Mouse (Mus musculus) limb, embryonic 10.5 days (tissue): ENCODE data around the gene BC052040. TPM values are rescaled to one million over a fixed set of nuclear protein-coding genes. Genes with fewer than 3 reads are reported as not detected.

Experiments
- DNase-seq: peaks from one replicate; pipeline ENCODE4 v3.0.0-alpha.2; 2017; ENCODE audit warnings: low spot score
- H3K27ac ChIP-seq: fragments of 300-500 bp; sonication (generic); 2 replicates; pipeline ENCODE4 v1.5.1; 2016; ENCODE audit warnings: mild to moderate bottlenecking
- H3K27me3 ChIP-seq: fragments of 300-500 bp; sonication (generic); 2 replicates; pipeline ENCODE4 v1.6.1; 2016; ENCODE audit warnings: low read depth, mild to moderate bottlenecking; ENCODE audit not compliant: poor library complexity, severe bottlenecking
- H3K36me3 ChIP-seq: fragments of 300-500 bp; sonication (generic); 2 replicates; pipeline ENCODE4 v1.6.1; 2016; ENCODE audit warnings: mild to moderate bottlenecking, moderate library complexity
- H3K4me1 ChIP-seq: fragments of 300-500 bp; sonication (generic); 2 replicates; pipeline ENCODE4 v1.6.1; 2016
- H3K4me3 ChIP-seq: fragments of 300-500 bp; sonication (generic); 2 replicates; pipeline ENCODE4 v1.5.1; 2016; ENCODE audit warnings: mild to moderate bottlenecking, moderate library complexity
- H3K9me3 ChIP-seq: fragments of 300-500 bp; sonication (generic); replicated peaks from 2 replicates; pipeline ENCODE4 v1.6.1; 2016; ENCODE audit warnings: mild to moderate bottlenecking
- WGBS: fragments of 180-500 bp; shearing (Covaris S2); methylation state at CpG from one replicate; pipeline ENCODE4 v1.1.7; 2016; 5-methylcytosine and 5-hydroxymethylcytosine counted together
- polyA plus RNA-seq: library from polyadenylated mRNA; unstranded; fragments of >200 nt; fragmentation: Nextera tagmentation; extraction: Ambion mirVana; gene quantifications from 2 replicates; pipeline ENCODE4 v1.2.1, GENCODE M21; 2016

Gene BC052040
- polyA plus RNA-seq: 18.0 and 19.0 TPM in 2 replicates

GRCm38 (mm10) chr2:115581241-115581988 is at the start of gene BC052040:
BC052040 (plus strand) TSS chr2:115581716.
- peak within 1 kb of the TSS; percentile 86 for H3K27ac ChIP-seq
- under 1% methylated on average over 41 of the region's 41 CpGs for WGBS

GRCm38 (mm10) chr2:115538009-115538690 is 43.4 kb upstream of the BC052040 start:
- WGBS: 44% methylated on average over 13 of the region's 13 CpGs
- DNase-seq: no peak
- Histone ChIP-seq H3K36me3 (no peaks in the 10 kb centered on the region), H3K4me3 (no peak overlapping the region), H3K27me3 (no peaks in the 10 kb centered on the region), H3K9me3 (no peaks in the 10 kb centered on the region), H3K4me1 (peaks cover 49% of the 10 kb centered on the region), H3K27ac (peak overlapping the region; percentile 62)

More at GRCm38 (mm10) chr2:115581241-115581988, at the start of gene BC052040:
- Histone ChIP-seq H3K4me3 (peak within 1 kb of the TSS; percentile 73), H3K9me3 (no peaks in the 10 kb centered on the region), H3K4me1 (peaks cover 43% of the 10 kb centered on the region), H3K27me3 (no peaks in the 10 kb centered on the region), H3K36me3 (no peaks in the 10 kb centered on the region)
- DNase-seq: peak; percentile 91

GRCm38 (mm10) chr2:115538691-115539283 is 42.7 kb upstream of the BC052040 start:
- no peak for DNase-seq
- H3K4me3 ChIP-seq: no peak overlapping the region
- H3K36me3 ChIP-seq: no peaks in the 10 kb centered on the region
- no peaks in the 10 kb centered on the region for H3K9me3 ChIP-seq
- 39% methylated on average over 5 of the region's 5 CpGs for WGBS
- H3K4me1 ChIP-seq: peaks cover 52% of the 10 kb centered on the region
- H3K27me3 ChIP-seq: no peaks in the 10 kb centered on the region
- peak overlapping the region; percentile 62 for H3K27ac ChIP-seq

GRCm38 (mm10) chr2:115539731-115540130 is 41.8 kb upstream of the BC052040 start:
- Histone ChIP-seq H3K27ac (0 out of 2 replicates have a peak overlapping the region, but pooled peaks have one; percentile 19), H3K36me3 (no peaks in the 10 kb centered on the region), H3K27me3 (0 out of 2 replicates have a peak, but pooled peaks cover 4% of the 10 kb centered on the region), H3K9me3 (no peaks in the 10 kb centered on the region), H3K4me1 (peaks cover 52% of the 10 kb centered on the region), H3K4me3 (no peak overlapping the region)
- WGBS: 94% methylated on average over 5 of the region's 5 CpGs
- DNase-seq: no peak

- Histone ChIP-seq H3K9me3 (no peaks in the 10 kb centered on the region), H3K27ac (peak overlapping the region; percentile 71), H3K36me3 (no peaks in the 10 kb centered on the region), H3K4me1 (peaks cover 49% of the 10 kb centered on the region), H3K4me3 (peak overlapping the region; percentile 10; the same call in 1 of the 2 replicates), H3K27me3 (peaks cover 8% of the 10 kb centered on the region; the same call in 1 of the 2 replicates)
- peak; percentile 61 for DNase-seq
- WGBS: 18% methylated on average over 11 of the region's 11 CpGs
Measured at GRCm38 (mm10) chr2:115542401-115543123, 39.0 kb upstream of the BC052040 start.

- H3K36me3 ChIP-seq: no peaks in the 10 kb centered on the region
- H3K9me3 ChIP-seq: no peaks in the 10 kb centered on the region
- 54% methylated on average over 4 of the region's 4 CpGs for WGBS
- no peak for DNase-seq
- peaks cover 8% of the 10 kb centered on the region; the same call in 1 of the 2 replicates for H3K27me3 ChIP-seq
- no peak overlapping the region for H3K4me3 ChIP-seq
- H3K4me1 ChIP-seq: peaks cover 43% of the 10 kb centered on the region
- peak overlapping the region; percentile 71 for H3K27ac ChIP-seq
Measured at GRCm38 (mm10) chr2:115543212-115543611, 38.3 kb upstream of the BC052040 start.

GRCm38 (mm10) chr2:115551901-115552300 is 29.6 kb upstream of the BC052040 start:
- Histone ChIP-seq H3K4me3 (no peak overlapping the region), H3K4me1 (0 out of 2 replicates have a peak, but pooled peaks cover 9% of the 10 kb centered on the region), H3K27me3 (peaks cover 3% of the 10 kb centered on the region; the same call in 1 of the 2 replicates), H3K36me3 (no peaks in the 10 kb centered on the region), H3K9me3 (no peaks in the 10 kb centered on the region), H3K27ac (no peak overlapping the region)
- 83% methylated on average over 3 of the region's 3 CpGs for WGBS
- no peak for DNase-seq

- 75% methylated on average over 3 of the region's 3 CpGs for WGBS
- Histone ChIP-seq H3K9me3 (no peaks in the 10 kb centered on the region), H3K4me3 (no peak overlapping the region), H3K4me1 (peaks cover 9% of the 10 kb centered on the region), H3K27ac (no peak overlapping the region), H3K36me3 (no peaks in the 10 kb centered on the region), H3K27me3 (no peaks in the 10 kb centered on the region)
- DNase-seq: no peak
Measured at GRCm38 (mm10) chr2:115562155-115562827, 19.2 kb upstream of the BC052040 start.

- 57% methylated on average over 6 of the region's 6 CpGs for WGBS
- no peak for DNase-seq
- no peak overlapping the region for H3K4me3 ChIP-seq
- H3K4me1 ChIP-seq: peaks cover 9% of the 10 kb centered on the region
- H3K27me3 ChIP-seq: no peaks in the 10 kb centered on the region
- no peak overlapping the region for H3K27ac ChIP-seq
- no peaks in the 10 kb centered on the region for H3K9me3 ChIP-seq
- no peaks in the 10 kb centered on the region for H3K36me3 ChIP-seq
Measured at GRCm38 (mm10) chr2:115563436-115564093, 18.0 kb upstream of the BC052040 start.

- DNase-seq: no peak
- Histone ChIP-seq H3K27ac (no peak overlapping the region), H3K4me1 (no peaks in the 10 kb centered on the region), H3K27me3 (no peaks in the 10 kb centered on the region), H3K36me3 (no peaks in the 10 kb centered on the region), H3K9me3 (no peaks in the 10 kb centered on the region), H3K4me3 (no peak overlapping the region)
- 88% methylated on average over 1 of the region's 1 CpGs for WGBS
Measured at GRCm38 (mm10) chr2:115571996-115572395, 9.5 kb upstream of the BC052040 start.

GRCm38 (mm10) chr2:115574802-115575201 is 6.7 kb upstream of the BC052040 start:
- 83% methylated on average over 5 of the region's 5 CpGs for WGBS
- Histone ChIP-seq H3K4me1 (peaks cover 15% of the 10 kb centered on the region), H3K36me3 (no peaks in the 10 kb centered on the region), H3K27ac (no peak overlapping the region), H3K27me3 (no peaks in the 10 kb centered on the region), H3K4me3 (no peak overlapping the region), H3K9me3 (no peaks in the 10 kb centered on the region)
- DNase-seq: no peak
